Mouse (Mus musculus): ENCODE measurements around the gene Pira2.
"Not testable (repeated sequence)": the region's sequence is repeated elsewhere in the genome, so short reads cannot be mapped to it uniquely, and the experiment has no call there.

The Pira2 gene

GRCm38 (mm10) chr7:3844951-3845350 is at the start of gene Pira2:
TSS of gene Pira2 (minus strand) at chr7:3845051.
- DNase-seq (ENCODE audit: low spot score), result not testable (repeated sequence)

GRCm38 (mm10) chr7:3875032-3875431 is 30.2 kb upstream of the Pira2 start:
- DNase-seq (ENCODE audit: low spot score), result not testable (repeated sequence)

- DNase-seq (ENCODE audit: low spot score), result not testable (repeated sequence)
These were observed 7.0 kb downstream of the Pira2 start for GRCm38 (mm10) chr7:3837854-3838253.

GRCm38 (mm10) chr7:3830633-3831032 is 14.2 kb downstream of the Pira2 start:
- DNase-seq (ENCODE audit: low spot score), result not testable (repeated sequence)

- DNase-seq (ENCODE audit: low spot score), result not testable (repeated sequence)
These were observed 19.3 kb downstream of the Pira2 start, which contains the start of gene Gm15448 for GRCm38 (mm10) chr7:3825599-3825998. TSS of gene Gm15448 (minus strand) at chr7:3825687.

- not testable (repeated sequence) for DNase-seq (ENCODE audit: low spot score)
These were observed 32.9 kb downstream of the Pira2 start for GRCm38 (mm10) chr7:3811912-3812311.

GRCm38 (mm10) chr7:3802935-3803334 is 41.9 kb downstream of the Pira2 start:
- not testable (repeated sequence) for DNase-seq (ENCODE audit: low spot score)

GRCm38 (mm10) chr7:3799940-3800339 is 44.9 kb downstream of the Pira2 start:
- not testable (repeated sequence) for DNase-seq (ENCODE audit: low spot score)

GRCm38 (mm10) chr7:3796286-3796685 is 48.6 kb downstream of the Pira2 start:
- not testable (repeated sequence) for DNase-seq (ENCODE audit: low spot score)

All from embryo, embryonic 10.5 days (tissue).